Mouse (Mus musculus) urinary bladder, postnatal 0 days (tissue): Measurements from ENCODE around the gene Gm30083. TPM values are rescaled to one million over a fixed set of nuclear protein-coding genes. Genes with fewer than 3 reads are reported as not detected.

Source experiments
- polyA plus RNA-seq: library from polyadenylated mRNA; unstranded; fragments of >200 nt; fragmentation: Nextera tagmentation; extraction: Ambion mirVana; gene quantifications from 2 replicates; pipeline ENCODE4 v1.2.1, GENCODE M21; 2015

The Gm30083 gene
- 0.06 and 0.23 TPM in 2 replicates for polyA plus RNA-seq

DNA sequence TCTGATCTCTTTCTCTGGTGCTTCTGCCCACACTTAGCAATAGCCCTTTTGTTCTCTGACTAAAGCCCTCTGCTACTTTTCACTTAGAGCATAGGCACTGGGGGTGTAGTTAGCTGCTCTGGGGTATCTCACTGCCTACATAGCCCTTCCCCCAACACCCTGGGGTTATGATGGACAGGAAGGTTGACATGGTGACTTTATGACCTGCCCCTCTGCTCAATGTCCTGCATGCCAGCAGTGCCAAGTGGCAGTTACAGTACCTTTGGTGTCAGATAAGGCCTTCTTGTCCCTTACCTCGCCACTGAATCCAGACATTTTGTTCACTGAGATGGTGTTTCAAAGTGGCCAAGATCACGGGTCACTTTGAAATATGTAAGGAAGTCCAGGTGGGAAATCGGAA lies at the start of gene Gm30083:
Gm30083 (minus strand) TSS at position 120 of the 400 bp plus-strand sequence.

DNA sequence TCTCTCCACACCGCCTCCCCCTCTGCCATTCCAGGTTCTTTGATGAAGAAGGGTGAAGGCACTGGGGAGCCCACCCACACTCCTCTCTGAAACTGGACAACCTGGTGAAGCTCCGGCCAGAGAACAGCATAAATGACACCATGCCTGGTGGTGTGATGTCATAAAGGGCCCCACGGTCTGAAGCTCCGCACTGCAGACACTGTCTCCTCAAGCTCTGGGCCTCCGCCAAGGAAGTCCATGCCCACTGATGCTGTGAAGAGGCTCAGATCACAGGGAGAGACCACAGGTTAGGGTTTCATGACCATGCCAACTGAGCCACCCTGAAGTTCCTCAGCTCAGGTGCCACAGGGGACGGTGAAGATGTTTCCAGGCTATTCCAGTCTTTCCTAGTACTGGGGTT lies 37.5 kb upstream of the Gm30083 start, which contains the start of gene Antxrl:
Antxrl (plus strand) TSS at position 192 of the 400 bp plus-strand sequence.

GRCm38 (mm10) chr14:34016381-34016780 lies 1.4 kb upstream of the Gm30083 start, which contains the start of gene Gm5460:
Gene Gm5460 (plus strand): TSS chr14:34016758.

DNA sequence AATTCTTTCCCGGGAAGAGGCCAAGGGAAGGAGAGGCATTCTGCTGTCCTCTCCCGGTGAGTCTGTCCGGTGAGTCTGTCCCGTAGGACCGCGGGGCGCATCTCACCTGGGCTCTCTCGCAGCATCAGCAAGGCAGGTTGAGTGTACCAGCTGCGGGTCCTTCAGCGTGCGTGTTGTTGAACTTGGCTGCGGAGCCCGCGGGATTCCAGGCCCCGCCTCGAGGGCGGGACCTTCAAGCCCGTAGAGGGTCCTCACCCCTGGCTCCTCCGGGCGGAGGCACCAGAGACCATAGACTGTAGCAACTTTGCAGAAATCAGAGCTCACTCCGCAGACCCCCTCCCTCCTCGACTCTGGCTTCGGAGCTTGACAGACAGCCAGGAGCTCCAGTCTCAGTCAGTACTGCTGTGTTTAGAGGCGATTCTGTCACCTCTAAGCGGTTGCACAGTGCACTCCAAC lies 36.4 kb downstream of the Gm30083 start, which contains the start of gene Zfp488:
Zfp488 (minus strand) TSS at position 161 of the 456 bp plus-strand sequence.

DNA sequence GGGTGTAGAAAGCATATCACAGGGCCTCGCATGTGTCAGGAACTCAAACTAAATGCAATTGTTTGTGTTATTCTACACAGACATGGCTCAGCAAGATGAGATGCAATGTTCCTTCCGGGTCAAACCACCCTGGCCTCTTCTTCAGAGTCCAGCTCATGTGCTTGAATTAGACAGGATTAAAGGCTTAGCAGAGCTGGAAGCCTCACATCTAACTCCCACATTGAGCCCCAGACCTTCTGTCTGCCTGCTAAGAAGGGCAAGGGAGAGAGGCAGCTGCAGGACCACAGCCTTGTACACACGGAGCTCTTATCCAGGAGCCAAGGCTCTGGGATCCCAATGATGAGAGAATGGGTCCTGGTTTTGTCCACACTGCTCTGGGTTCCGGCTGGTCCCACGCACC lies 61.2 kb downstream of the Gm30083 start, which contains the start of gene Rbp3:
Rbp3 (plus strand) TSS at position 243 of the 400 bp plus-strand sequence.

GRCm38 (mm10) chr14:33940739-33941138 lies 74.2 kb downstream of the Gm30083 start, which contains the start of gene Gdf2:
Gene Gdf2 (plus strand): TSS chr14:33941039.

Other genes with a start within 250 kb of the Gm30083 start
- 3.0 and 4.5 TPM in 2 replicates for gene Gdf10, start 91.6 kb downstream of the Gm30083 start, polyA plus RNA-seq
- gene Gdf2, start 74.1 kb downstream of the Gm30083 start, polyA plus RNA-seq, result not detected in 2 replicates
- not detected in 2 replicates for gene Rbp3, start 61.2 kb downstream of the Gm30083 start, polyA plus RNA-seq
- 0.02 and 0.04 TPM in 2 replicates for gene Zfp488, start 36.4 kb downstream of the Gm30083 start, polyA plus RNA-seq
- not detected in 2 replicates for gene Gm5460, start 1.6 kb upstream of the Gm30083 start, polyA plus RNA-seq
- gene Antxrl, start 37.5 kb upstream of the Gm30083 start, polyA plus RNA-seq, result not detected in 2 replicates
- gene Anxa8, start 70.8 kb upstream of the Gm30083 start, polyA plus RNA-seq, result 33.0 and 47.8 TPM in 2 replicates
- 10.1 and 23.3 TPM in 2 replicates for gene A630023A22Rik, start 87.6 kb upstream of the Gm30083 start, polyA plus RNA-seq
- 2.7 and 4.1 TPM in 2 replicates for gene Npy4r, start 137.3 kb upstream of the Gm30083 start, polyA plus RNA-seq
- gene Gprin2, start 186.5 kb upstream of the Gm30083 start, polyA plus RNA-seq, result 0.18 and 0.47 TPM in 2 replicates
- gene Syt15, start 204.4 kb upstream of the Gm30083 start, polyA plus RNA-seq, result 1.3 and 1.5 TPM in 2 replicates